Mouse (Mus musculus) ovary, postnatal 14 days (tissue): ENCODE data around the gene Tbxas1.

Source experiments
- DNase-seq: peaks from one replicate; pipeline ENCODE4 v3.0.0; 2022; ENCODE audit warnings: low spot score

The Tbxas1 gene

GRCm38 (mm10) chr6:39004003-39004473, 128.8 kb downstream of the Tbxas1 start:
- DNase-seq, result no peak

GRCm38 (mm10) chr6:39005267-39005944, 130.2 kb downstream of the Tbxas1 start:
- DNase-seq, result no peak

GRCm38 (mm10) chr6:39005945-39006572, 130.9 kb downstream of the Tbxas1 start:
- no peak for DNase-seq

- no peak for DNase-seq
Observed at GRCm38 (mm10) chr6:39007223-39007622, 132.0 kb downstream of the Tbxas1 start.

GRCm38 (mm10) chr6:39008116-39008515, 132.9 kb downstream of the Tbxas1 start:
- no peak for DNase-seq

- DNase-seq, result no peak
Observed at GRCm38 (mm10) chr6:39013034-39013832, 138.0 kb downstream of the Tbxas1 start.

GRCm38 (mm10) chr6:39017942-39018341, 142.7 kb downstream of the Tbxas1 start:
- no peak for DNase-seq

GRCm38 (mm10) chr6:39018805-39019204, 143.6 kb downstream of the Tbxas1 start:
- DNase-seq, result no peak

- DNase-seq, result no peak
Observed at GRCm38 (mm10) chr6:39019219-39019618, 144.0 kb downstream of the Tbxas1 start.

- DNase-seq, result no peak
Observed at GRCm38 (mm10) chr6:39021909-39022308, 146.7 kb downstream of the Tbxas1 start.

GRCm38 (mm10) chr6:39022461-39023181, 147.4 kb downstream of the Tbxas1 start:
- DNase-seq, result no peak

- DNase-seq, result no peak
Observed at GRCm38 (mm10) chr6:39024631-39025030, 149.4 kb downstream of the Tbxas1 start.

- DNase-seq, result no peak
Observed at GRCm38 (mm10) chr6:39025038-39025437, 149.8 kb downstream of the Tbxas1 start.

GRCm38 (mm10) chr6:39030714-39031113, 155.5 kb downstream of the Tbxas1 start:
- DNase-seq, result no peak

- no peak for DNase-seq
Observed at GRCm38 (mm10) chr6:39033676-39034075, 158.5 kb downstream of the Tbxas1 start.

GRCm38 (mm10) chr6:39035039-39035438, 159.8 kb downstream of the Tbxas1 start:
- no peak for DNase-seq

GRCm38 (mm10) chr6:39036204-39036603, 161.0 kb downstream of the Tbxas1 start:
- DNase-seq, result no peak

- DNase-seq, result no peak
Observed at GRCm38 (mm10) chr6:39040451-39040850, 165.2 kb downstream of the Tbxas1 start.

- no peak for DNase-seq
Observed at GRCm38 (mm10) chr6:39049141-39049540, 173.9 kb downstream of the Tbxas1 start.

GRCm38 (mm10) chr6:39050836-39051235, 175.6 kb downstream of the Tbxas1 start:
- DNase-seq, result no peak

- no peak for DNase-seq
Observed at GRCm38 (mm10) chr6:39051799-39052556, 176.8 kb downstream of the Tbxas1 start.
